Mouse (Mus musculus) CH12.LX (cell line): ENCODE data around the gene Alppl2. TPM values are rescaled to one million over a fixed set of nuclear protein-coding genes. Genes with fewer than 3 reads are reported as not detected.

Experiments
- DNase-seq: peaks from one replicate; pipeline ENCODE4 v3.0.0-alpha.2; 2013; ENCODE audit errors: extremely low read depth
- H3K27ac ChIP-seq: 2 replicates; pipeline ENCODE4 v1.5.1; 2012; ENCODE audit warnings: low read depth, mild to moderate bottlenecking, control low read depth, moderate library complexity; ENCODE audit not compliant: insufficient read depth
- H3K27me3 ChIP-seq: replicated peaks from 2 replicates; pipeline ENCODE3; 2012; ENCODE audit warnings: inconsistent platforms
- H3K36me3 ChIP-seq, 2 experiments: replicated peaks in 1 of 2; 2 replicates each; pipeline versions ENCODE3 to v1.6.1; 2012; ENCODE audit warnings: inconsistent platforms in 1 of 2, low read length in 1 of 2, mild to moderate bottlenecking in 1 of 2, mixed read lengths in 1 of 2, moderate library complexity in 1 of 2; ENCODE audit not compliant: control insufficient read depth in 1 of 2, insufficient read depth in 1 of 2
- H3K4me1 ChIP-seq, 2 experiments: 2 replicates each; pipeline ENCODE4 v1.6.1; 2012; ENCODE audit warnings: inconsistent platforms in 1 of 2, moderate library complexity in 1 of 2; ENCODE audit not compliant: insufficient read depth in 2 of 2, control insufficient read depth in 1 of 2
- H3K4me2 ChIP-seq: 2 replicates; pipeline ENCODE4 v1.6.1; 2012; ENCODE audit warnings: low read depth, mild to moderate bottlenecking, control low read depth; ENCODE audit not compliant: poor library complexity, insufficient read depth, severe bottlenecking
- H3K4me3 ChIP-seq, 3 experiments: fragments of 150-350 bp in 1 of 3; sonication (generic) in 1 of 3; replicated peaks in 1 of 3; 2 replicates each; pipeline versions ENCODE3 to v1.5.1; 2011 to 2012; ENCODE audit warnings: low read depth in 2 of 3, low read length in 2 of 3, mild to moderate bottlenecking in 2 of 3, moderate library complexity in 2 of 3, control low read depth in 1 of 3, improper control_type of control experiment in 1 of 3, inconsistent platforms in 1 of 3, mixed read lengths in 1 of 3; ENCODE audit not compliant: poor library complexity in 1 of 3
- H3K79me2 ChIP-seq: replicated peaks from 2 replicates; pipeline ENCODE4 v1.6.1; 2012; ENCODE audit warnings: mild to moderate bottlenecking, moderate library complexity; ENCODE audit not compliant: control insufficient read depth, poor library complexity, insufficient read depth, severe bottlenecking; ENCODE audit errors: extremely low read depth
- H3K9ac ChIP-seq: 2 replicates; pipeline ENCODE4 v1.6.1; 2012; ENCODE audit warnings: low read depth, mild to moderate bottlenecking, control low read depth, moderate library complexity; ENCODE audit not compliant: insufficient read depth
- H3K9me3 ChIP-seq: replicated peaks from 2 replicates; pipeline ENCODE3; 2012; ENCODE audit warnings: low read length, inconsistent platforms, mixed read lengths
- CHD2 ChIP-seq: IDR thresholded peaks from 2 replicates; pipeline ENCODE4 v1.6.1; 2011; ENCODE audit warnings: low read length, improper control_type of control experiment
- CTCF ChIP-seq, 2 experiments: IDR thresholded peaks in 1 of 2; conservative IDR thresholded peaks in 1 of 2; 2 replicates each; pipeline ENCODE4 v1.5.1; 2011 to 2012; ENCODE audit warnings: low read depth in 2 of 2, low read length in 2 of 2, improper control_type of control experiment in 1 of 2, inconsistent platforms in 1 of 2, mild to moderate bottlenecking in 1 of 2, moderate library complexity in 1 of 2
- EP300 ChIP-seq: IDR thresholded peaks from 2 replicates; pipeline ENCODE4 v1.6.1; 2011; ENCODE audit warnings: low read length, improper control_type of control experiment
- GABPA ChIP-seq: IDR thresholded peaks from 2 replicates; pipeline ENCODE4 v1.6.1; 2012; ENCODE audit warnings: low read depth, low read length, improper control_type of control experiment, inconsistent platforms; ENCODE audit not compliant: insufficient replicate concordance
- HCFC1 ChIP-seq: IDR thresholded peaks from 2 replicates; pipeline ENCODE4 v1.6.1; 2012; ENCODE audit warnings: low read depth, mild to moderate bottlenecking, inconsistent platforms, low read length, improper control_type of control experiment
- JUN ChIP-seq: IDR thresholded peaks from 2 replicates; pipeline ENCODE4 v1.6.1; 2011; ENCODE audit warnings: low read depth, mild to moderate bottlenecking, low read length, improper control_type of control experiment, moderate library complexity; ENCODE audit not compliant: insufficient read depth
- KAT2A ChIP-seq: IDR thresholded peaks from 2 replicates; pipeline ENCODE4 v1.6.1; 2012; ENCODE audit warnings: low read length, improper control_type of control experiment, inconsistent platforms; ENCODE audit not compliant: insufficient replicate concordance
- MAX ChIP-seq: IDR thresholded peaks from 2 replicates; pipeline ENCODE4 v1.6.1; 2011; ENCODE audit warnings: low read length, improper control_type of control experiment
- MXI1 ChIP-seq: IDR thresholded peaks from 2 replicates; pipeline ENCODE4 v1.6.1; 2011; ENCODE audit warnings: mild to moderate bottlenecking, low read depth, low read length, improper control_type of control experiment
- NELFE ChIP-seq: IDR thresholded peaks from 2 replicates; pipeline ENCODE4 v1.6.1; 2011; ENCODE audit warnings: low read depth, low read length, improper control_type of control experiment
- NRF1 ChIP-seq: IDR thresholded peaks from 2 replicates; pipeline ENCODE4 v1.6.1; 2014; ENCODE audit warnings: low read depth, mild to moderate bottlenecking, inconsistent platforms, low read length, improper control_type of control experiment, moderate library complexity
- PAX5 ChIP-seq: IDR thresholded peaks from 2 replicates; pipeline ENCODE4 v1.6.1; 2012; ENCODE audit warnings: low read length, inconsistent platforms, mixed read lengths
- POLR2AphosphoS2 ChIP-seq: IDR thresholded peaks from 2 replicates; pipeline ENCODE4 v1.6.1; 2011; ENCODE audit warnings: low read depth, low read length, improper control_type of control experiment
- TBP ChIP-seq: conservative IDR thresholded peaks from 2 replicates; pipeline ENCODE4 v1.6.1; 2011; ENCODE audit warnings: low read depth, low read length, improper control_type of control experiment
- TCF12 ChIP-seq: IDR thresholded peaks from 2 replicates; pipeline ENCODE4 v1.6.1; 2014; ENCODE audit warnings: low read depth, mild to moderate bottlenecking, inconsistent platforms, low read length, improper control_type of control experiment
- USF2 ChIP-seq: conservative IDR thresholded peaks from 2 replicates; pipeline ENCODE4 v1.6.1; 2011; ENCODE audit warnings: low read depth, low read length, improper control_type of control experiment
- ZMIZ1 ChIP-seq: IDR thresholded peaks from 2 replicates; pipeline ENCODE4 v1.6.1; 2012; ENCODE audit warnings: low read depth, mild to moderate bottlenecking, inconsistent platforms, low read length, improper control_type of control experiment
- dilution Hi-C: fragments of 300-500 bp; cut with MboI; formaldehyde crosslinking; loops from 2 replicates; pipeline ENCODE4 v1.14.3; 2020; ENCODE audit warnings: low sequenced_read_pairs; ENCODE audit not compliant: extremely low pct_unique_long_range_greater_than_20kb, extremely low pct_ligation_motif_present
- in situ Hi-C: fragments of 300-500 bp; cut with MboI; formaldehyde crosslinking; loops from 3 replicates; pipeline ENCODE4 v1.14.3; 2019; ENCODE audit warnings: low sequenced_read_pairs, low pct_ligation_motif_present, low pct_unique_long_range_greater_than_20kb, mixed read lengths
- polyA plus RNA-seq: library from polyadenylated mRNA; unstranded; fragments of >175 nt; gene quantifications from 2 replicates; pipeline ENCODE4 v1.2.1, GENCODE M21; 2012; ENCODE audit warnings: low read depth; ENCODE audit not compliant: insufficient read length
- total RNA-seq, 2 experiments: library from RNA; depleted of rRNA; stranded (reverse); fragments of 300-350 nt in 1 of 2; fragments of >200 nt in 1 of 2; gene quantifications; 2 replicates each; pipeline ENCODE4 v1.2.3; 2012 to 2014

Gene Alppl2
- not detected in 2 replicates for total RNA-seq (2012; rRNA removed)
- total RNA-seq (2014; rRNA removed) = not detected in 2 replicates
- not detected in 2 replicates for polyA plus RNA-seq

- in situ Hi-C loops = no loop called here
- H3K27me3 ChIP-seq = peaks cover 5% of the 10 kb centered on the region
- TF ChIP-seq USF2 (no peak), CHD2 (no peak), HCFC1 (no peak), MXI1 (no peak), TCF12 (no peak), EP300 (no peak), TBP (no peak), CTCF (conservative IDR thresholded peaks at IDR 0.05 in 1 of 2, IDR thresholded peaks at IDR 0.05 in 1 of 2; ENCODE audit: low read depth in 2 of 2, low read length in 2 of 2) (no peak), POLR2AphosphoS2 (no peak), NELFE (no peak), JUN (no peak), PAX5 (no peak), MAX (no peak), ZMIZ1 (no peak), KAT2A (no peak), GABPA (no peak)
- TF ChIP-seq, all 38 proteins: peak for 0
- H3K4me1 ChIP-seq = no peaks in the 10 kb centered on the region
- H3K4me3 ChIP-seq = no peak within 1 kb of the TSS
- H3K4me2 ChIP-seq = no peak within 1 kb of the TSS
- no peak within 1 kb of the TSS for H3K27ac ChIP-seq
- dilution Hi-C loops = no loop called here
- no peaks in the 10 kb centered on the region for H3K36me3 ChIP-seq
- no peaks in the 10 kb centered on the region for H3K79me2 ChIP-seq
- H3K9ac ChIP-seq = no peak within 1 kb of the TSS
- no peak for DNase-seq
- H3K9me3 ChIP-seq = no peaks in the 10 kb centered on the region
Observed at GRCm38 (mm10) chr1:87089828-87090227, at the start of gene Alppl2. Alppl2 (minus strand) TSS chr1:87089928.

DNA sequence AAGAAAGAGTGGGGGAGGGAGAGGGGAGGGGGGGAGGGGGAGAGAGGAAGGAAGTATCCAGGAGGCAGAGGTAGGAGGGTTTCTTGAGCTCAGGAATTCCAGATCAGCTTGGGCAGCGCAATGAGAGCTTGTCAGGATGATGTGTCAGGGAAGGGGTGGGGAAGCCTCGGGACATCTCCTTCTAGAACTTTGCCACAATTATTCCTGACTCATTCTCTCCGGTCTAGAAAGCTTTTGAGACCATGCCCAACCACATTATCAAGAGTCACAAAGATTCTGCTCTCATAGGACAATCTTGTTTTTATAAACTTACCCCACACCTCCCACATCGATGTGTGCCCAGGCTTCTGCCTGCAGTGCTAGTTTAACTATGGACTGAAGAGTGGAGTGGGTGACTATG lies 42.1 kb upstream of the Alppl2 start:
- Histone ChIP-seq H3K27me3 (peaks cover 4% of the 10 kb centered on the region), H3K4me1 (no peaks in the 10 kb centered on the region), H3K9ac (no peak overlapping the region), H3K9me3 (no peaks in the 10 kb centered on the region), H3K36me3 (no peaks in the 10 kb centered on the region), H3K4me3 (no peak overlapping the region), H3K4me2 (no peak overlapping the region), H3K79me2 (no peaks in the 10 kb centered on the region), H3K27ac (no peak overlapping the region)
- no peak for DNase-seq
- in situ Hi-C loops = no loop called here
- dilution Hi-C loops = no loop called here
- TF ChIP-seq HCFC1 = no peak
- no peak for TF ChIP-seq NRF1
